Mouse (Mus musculus) brain, embryonic 14.5 days (tissue): ENCODE data around the gene Dock4.

ENCODE experiments used
- CTCF ChIP-seq: fragments of 200-500 bp; IDR thresholded peaks from 2 replicates; pipeline ENCODE4 v1.5.1; 2012; ENCODE audit warnings: inconsistent platforms, mild to moderate bottlenecking, moderate library complexity, borderline replicate concordance; ENCODE audit not compliant: insufficient read depth, insufficient read length; ENCODE audit errors: extremely low read depth
- POLR2A ChIP-seq: fragments of 200-500 bp; IDR thresholded peaks from 2 replicates; pipeline ENCODE4 v1.6.1; 2012; ENCODE audit warnings: mild to moderate bottlenecking, inconsistent platforms, borderline replicate concordance; ENCODE audit not compliant: poor library complexity, insufficient read depth, insufficient read length, severe bottlenecking; ENCODE audit errors: extremely low read depth

- TF ChIP-seq POLR2A, result no peak
- no peak for TF ChIP-seq CTCF
Measured at GRCm38 (mm10) chr12:40552201-40552600, 106.4 kb downstream of the Dock4 start.
